Mouse (Mus musculus): ENCODE measurements around the gene Slc5a2.

GRCm38 (mm10) chr7:128276051-128276450 lies 10.6 kb downstream of the Slc5a2 start:
- TF ChIP-seq POLR2A (IDR thresholded peaks at IDR 0.05; ENCODE audit: low read depth, low read length) (no peak), CTCF (IDR thresholded peaks at IDR 0.05; ENCODE audit: extremely low read depth, insufficient read depth, insufficient read length, insufficient replicate concordance) (no peak)

All from spleen, adult 2 months (tissue).